Mouse (Mus musculus) G1E (cell line): Measurements from ENCODE around the gene Epb41l3. TPM values are rescaled to one million over a fixed set of nuclear protein-coding genes. Genes with fewer than 3 reads are reported as not detected.

Experiments used
- ATAC-seq: 2 replicates; pipeline ENCODE4 v1.8.0; 2016; ENCODE audit warnings: mild to moderate bottlenecking; ENCODE audit not compliant: insufficient number of reproducible peaks, poor library complexity, low FRiP score, severe bottlenecking; ENCODE audit errors: extremely low read depth
- DNase-seq: peaks from one replicate; pipeline ENCODE4 v3.0.0; 2012; ENCODE audit warnings: low spot score
- H3K27me3 ChIP-seq: 2 replicates; pipeline ENCODE4 v1.6.1; 2012; ENCODE audit warnings: mild to moderate bottlenecking, low read length, inconsistent platforms; ENCODE audit not compliant: insufficient read depth
- H3K36me3 ChIP-seq: replicated peaks from 2 replicates; pipeline ENCODE3; 2012; ENCODE audit warnings: mild to moderate bottlenecking, inconsistent platforms
- H3K4me1 ChIP-seq: 2 replicates; pipeline ENCODE4 v1.6.1; 2012; ENCODE audit warnings: low read depth, low read length, inconsistent platforms, mixed read lengths; ENCODE audit not compliant: insufficient read depth
- H3K4me3 ChIP-seq: 2 replicates; pipeline ENCODE4 v1.5.1; 2012; ENCODE audit warnings: low read depth, mild to moderate bottlenecking, inconsistent platforms, low read length, moderate library complexity, mixed read lengths
- H3K9me3 ChIP-seq: replicated peaks from 2 replicates; pipeline ENCODE4 v1.6.1; 2012; ENCODE audit warnings: inconsistent platforms
- CTCF ChIP-seq: IDR thresholded peaks from 2 replicates; pipeline ENCODE4 v1.5.1; 2012; ENCODE audit warnings: low read depth, low read length, inconsistent platforms, mixed read lengths
- GATA1 ChIP-seq: IDR thresholded peaks from 2 replicates; pipeline ENCODE4 v1.6.1; 2012; ENCODE audit warnings: borderline replicate concordance, low read length, inconsistent platforms, mixed read lengths
- GATA2 ChIP-seq: IDR thresholded peaks from 2 replicates; pipeline ENCODE4 v1.6.1; 2012; ENCODE audit warnings: low read depth, low read length, inconsistent platforms, borderline replicate concordance
- POLR2AphosphoS5 ChIP-seq: IDR thresholded peaks from 2 replicates; pipeline ENCODE4 v1.6.1; 2012; ENCODE audit warnings: low read depth, low read length, inconsistent platforms; ENCODE audit not compliant: insufficient replicate concordance
- TAL1 ChIP-seq: conservative IDR thresholded peaks from 2 replicates; pipeline ENCODE4 v1.6.1; 2012; ENCODE audit warnings: low read depth, low read length, inconsistent platforms, mixed read lengths
- polyA plus RNA-seq: library from polyadenylated mRNA; stranded (reverse); fragments of >175 nt; gene quantifications from 2 replicates; pipeline ENCODE4 v1.2.3, GENCODE M21; 2012
- total RNA-seq, 2 experiments: library from RNA; stranded (forward) in 1 of 2; stranded (reverse) in 1 of 2; fragments of 200-1000 nt in 1 of 2; fragments of >200 nt in 1 of 2; fragmentation: Nextera tagmentation in 1 of 2; gene quantifications; 2 replicates each; pipeline ENCODE4 v1.2.3; 2014 to 2017

Gene Epb41l3
- total and polyA plus RNA-seq, 3 experiments, result 0.16 TPM; not detected in 2

DNA sequence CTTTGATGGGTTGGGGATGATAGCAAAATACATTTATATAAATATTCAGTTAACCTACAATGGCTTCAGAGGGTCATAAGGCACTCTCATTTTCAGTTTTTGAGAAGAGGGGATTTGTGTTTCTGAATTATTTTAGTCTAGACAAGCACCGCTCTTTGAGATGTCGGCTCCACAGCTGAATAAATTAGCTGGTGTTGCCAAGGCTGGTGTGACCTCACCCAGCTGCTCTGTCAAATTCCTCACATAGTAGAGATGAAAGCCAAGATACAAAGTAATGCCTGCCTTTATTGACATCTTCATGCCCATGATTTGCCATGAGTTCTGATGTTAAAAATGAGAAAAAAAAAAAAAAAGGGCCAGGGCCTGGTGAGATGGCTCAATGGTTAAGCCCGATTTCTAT lies 214.8 kb downstream of the Epb41l3 start:
- TF ChIP-seq POLR2AphosphoS5, result no peak
- no peak for TF ChIP-seq CTCF
- TF ChIP-seq TAL1, result no peak
- no peak for TF ChIP-seq GATA1
- TF ChIP-seq GATA2, result no peak
- Histone ChIP-seq H3K4me1 (no peaks in the 10 kb centered on the region), H3K9me3 (peaks cover 60% of the 10 kb centered on the region), H3K4me3 (no peak overlapping the region), H3K27me3 (no peaks in the 10 kb centered on the region), H3K36me3 (no peaks in the 10 kb centered on the region)
- DNase-seq, result no peak
- no peak for ATAC-seq

DNA sequence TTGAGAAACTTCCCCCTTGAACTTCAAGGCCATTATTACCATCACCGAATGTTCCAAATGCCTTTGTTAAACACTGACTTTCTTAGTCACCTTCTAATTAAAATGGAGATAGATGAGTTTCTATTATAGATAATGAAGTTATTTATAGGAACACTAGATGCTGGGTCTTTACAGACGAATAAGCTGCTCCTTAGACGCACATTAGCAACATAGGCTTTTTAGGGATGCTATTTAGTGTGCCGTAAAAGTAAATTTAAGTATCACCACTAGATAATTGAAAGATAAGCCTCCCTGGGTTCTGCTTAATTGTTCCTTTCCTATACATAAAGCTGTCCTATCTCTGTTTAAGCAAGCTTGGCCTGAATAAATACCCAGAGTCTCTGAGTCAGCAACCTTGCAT lies 226.1 kb downstream of the Epb41l3 start:
- ATAC-seq, result no peak
- no peaks in the 10 kb centered on the region for H3K4me1 ChIP-seq

DNA sequence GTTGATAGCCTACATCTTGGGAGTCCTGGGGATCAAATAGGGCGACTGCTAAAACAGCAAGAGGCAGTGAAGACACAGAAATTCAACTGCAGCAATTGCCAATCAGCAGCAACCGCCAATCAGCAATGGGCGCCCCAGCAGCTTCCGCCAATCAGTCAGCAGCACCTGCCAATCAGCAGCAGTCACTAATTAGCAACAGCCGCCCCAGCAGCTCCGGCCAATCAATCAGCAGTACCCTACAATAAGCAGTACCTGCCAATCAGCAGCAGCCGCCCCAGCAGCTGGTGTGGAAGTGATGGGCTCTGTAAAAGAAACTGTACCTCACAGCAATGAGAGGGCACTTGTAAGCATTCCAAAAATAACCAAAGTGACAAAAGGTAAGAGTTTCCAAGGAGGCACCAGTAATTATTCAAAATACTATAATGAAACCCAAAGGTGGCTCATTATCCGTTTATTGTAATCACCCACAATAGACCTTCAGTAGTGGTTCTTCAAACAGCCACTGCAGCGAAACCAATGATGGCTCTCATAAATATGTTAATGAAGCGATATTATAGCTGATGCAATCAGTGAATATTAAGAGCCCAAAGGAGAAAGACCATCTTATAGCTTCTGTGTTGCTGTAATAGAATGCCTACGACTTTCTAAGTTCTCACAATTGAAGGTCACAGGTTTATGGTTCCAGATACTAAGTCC lies 228.2 kb downstream of the Epb41l3 start:
- Histone ChIP-seq H3K36me3 (no peaks in the 10 kb centered on the region), H3K4me3 (no peak overlapping the region), H3K9me3 (peaks cover 49% of the 10 kb centered on the region), H3K27me3 (no peaks in the 10 kb centered on the region), H3K4me1 (no peaks in the 10 kb centered on the region)
- TF ChIP-seq POLR2AphosphoS5 (no peak), GATA2 (no peak), CTCF (no peak), GATA1 (no peak), TAL1 (no peak)
- ATAC-seq (no peak), DNase-seq (no peak)

More for the DNA sequence above, 226.1 kb downstream of the Epb41l3 start:
- Histone ChIP-seq H3K4me3 (no peak overlapping the region), H3K27me3 (no peaks in the 10 kb centered on the region), H3K9me3 (peaks cover 53% of the 10 kb centered on the region), H3K36me3 (no peaks in the 10 kb centered on the region)
- TF ChIP-seq GATA2 (no peak), CTCF (no peak), GATA1 (no peak), POLR2AphosphoS5 (no peak), TAL1 (no peak)
- DNase-seq, result no peak

DNA sequence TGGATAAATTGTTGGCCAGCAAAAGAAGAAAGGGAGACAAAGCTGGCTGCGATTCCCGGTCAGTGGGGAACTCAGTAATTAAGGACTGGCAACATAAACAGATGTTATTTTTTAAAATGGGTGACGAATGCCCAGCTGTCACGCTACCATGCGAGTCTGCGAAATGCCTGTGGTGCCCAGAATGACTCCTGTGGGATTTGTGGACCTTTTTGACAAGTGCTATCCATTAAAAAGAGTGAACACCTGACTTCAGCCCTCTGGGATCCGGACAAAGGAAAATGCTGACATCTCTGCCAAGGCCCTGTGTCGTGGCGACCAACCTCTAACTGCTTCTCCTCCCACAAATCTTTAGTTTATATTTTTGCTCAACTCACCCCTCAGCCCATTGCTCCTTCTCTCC lies 232.2 kb downstream of the Epb41l3 start:
- no peaks in the 10 kb centered on the region for H3K36me3 ChIP-seq
- no peak for TF ChIP-seq GATA1
- DNase-seq, result no peak
- no peak for ATAC-seq
- no peak overlapping the region for H3K4me3 ChIP-seq
- no peaks in the 10 kb centered on the region for H3K4me1 ChIP-seq
- H3K9me3 ChIP-seq, result peaks cover 44% of the 10 kb centered on the region
- H3K27me3 ChIP-seq, result no peaks in the 10 kb centered on the region

GRCm38 (mm10) chr17:69309872-69310271 lies 234.4 kb downstream of the Epb41l3 start:
- DNase-seq (no peak), ATAC-seq (no peak)
- Histone ChIP-seq H3K4me3 (no peak overlapping the region), H3K36me3 (no peaks in the 10 kb centered on the region), H3K27me3 (no peaks in the 10 kb centered on the region), H3K4me1 (no peaks in the 10 kb centered on the region), H3K9me3 (peaks cover 34% of the 10 kb centered on the region)
- TF ChIP-seq GATA1 (no peak), POLR2AphosphoS5 (no peak), GATA2 (no peak), CTCF (no peak), TAL1 (no peak)

DNA sequence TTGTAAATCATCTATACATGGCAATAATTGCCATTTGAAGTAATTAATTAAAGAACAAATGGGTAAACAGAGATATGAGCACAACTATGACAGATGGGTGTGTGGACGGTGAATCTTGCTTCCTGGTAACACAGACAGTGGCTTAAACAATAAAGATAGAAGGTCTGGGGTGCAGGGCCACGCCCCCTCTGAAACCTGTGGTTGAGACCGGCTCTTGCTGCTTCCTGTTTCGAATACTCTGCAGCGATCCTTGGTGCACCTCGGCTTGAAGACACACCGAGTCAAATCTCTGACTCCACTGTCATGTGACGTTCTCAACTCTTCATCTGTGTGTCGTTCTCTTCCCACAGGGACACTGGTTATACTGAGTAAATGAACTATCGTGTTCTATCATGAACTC lies 245.0 kb downstream of the Epb41l3 start:
- H3K4me3 ChIP-seq, result no peak overlapping the region
- DNase-seq (no peak), ATAC-seq (no peak)

GRCm38 (mm10) chr17:69322721-69323120 lies 247.2 kb downstream of the Epb41l3 start:
- Histone ChIP-seq H3K9me3 (peaks cover 23% of the 10 kb centered on the region), H3K4me3 (no peak overlapping the region), H3K36me3 (no peaks in the 10 kb centered on the region), H3K27me3 (no peaks in the 10 kb centered on the region), H3K4me1 (no peaks in the 10 kb centered on the region)
- DNase-seq (no peak), ATAC-seq (no peak)
- TF ChIP-seq CTCF, result no peak
- TF ChIP-seq POLR2AphosphoS5, result no peak
- TF ChIP-seq TAL1, result no peak
- no peak for TF ChIP-seq GATA1
- no peak for TF ChIP-seq GATA2

More for the DNA sequence above, 245.0 kb downstream of the Epb41l3 start:
- TF ChIP-seq GATA1, result no peak
- no peak for TF ChIP-seq CTCF
- no peak for TF ChIP-seq GATA2
- TF ChIP-seq POLR2AphosphoS5, result no peak
- no peak for TF ChIP-seq TAL1
- H3K4me1 ChIP-seq, result no peaks in the 10 kb centered on the region
- peaks cover 28% of the 10 kb centered on the region for H3K9me3 ChIP-seq
- no peaks in the 10 kb centered on the region for H3K36me3 ChIP-seq
- H3K27me3 ChIP-seq, result no peaks in the 10 kb centered on the region

Other genes with a start within 250 kb of the Epb41l3 start
- not detected in 2 replicates for gene Tmem200c, start 249.1 kb upstream of the Epb41l3 start, total RNA-seq (2014; fragmentation: Nextera tagmentation)
- gene Tmem200c, start 249.1 kb upstream of the Epb41l3 start, total RNA-seq (2017), result 0.11 and 0.17 TPM in 2 replicates
- gene Tmem200c, start 249.1 kb upstream of the Epb41l3 start, polyA plus RNA-seq, result not detected in 2 replicates